Mouse (Mus musculus) ES-E14 (cell line): ENCODE measurements around the gene Rasd1. TPM values are rescaled to one million over a fixed set of nuclear protein-coding genes. Genes with fewer than 3 reads are reported as not detected.

Experiments used
- DNase-seq: peaks from one replicate; pipeline ENCODE4 v3.0.0-alpha.2; 2013; ENCODE audit warnings: low read depth, low spot score
- H3K27ac ChIP-seq: 2 replicates; pipeline ENCODE4 v1.5.1; 2012; ENCODE audit warnings: low read depth, mild to moderate bottlenecking, low read length, moderate library complexity, mixed read lengths; ENCODE audit not compliant: poor library complexity, insufficient read depth, severe bottlenecking
- H3K36me3 ChIP-seq: 2 replicates; pipeline ENCODE4 v1.6.1; 2012; ENCODE audit warnings: mild to moderate bottlenecking, low read length, moderate library complexity, mixed read lengths; ENCODE audit not compliant: control insufficient read depth, poor library complexity, insufficient read depth, severe bottlenecking
- H3K4me1 ChIP-seq, 2 experiments: fragments of 150-350 bp in 1 of 2; sonication (generic) in 1 of 2; 2 replicates each; pipeline ENCODE4 v1.6.1; 2012; ENCODE audit warnings: low read length in 2 of 2, mild to moderate bottlenecking in 1 of 2, mixed read lengths in 1 of 2; ENCODE audit not compliant: control insufficient read depth in 2 of 2, insufficient read depth in 2 of 2, poor library complexity in 1 of 2
- H3K4me3 ChIP-seq, 2 experiments: fragments of 150-350 bp in 1 of 2; sonication (generic) in 1 of 2; 2 replicates each; pipeline ENCODE4 v1.5.1; 2012; ENCODE audit warnings: low read length in 2 of 2, low read depth in 1 of 2, mild to moderate bottlenecking in 1 of 2, mixed read lengths in 1 of 2; ENCODE audit not compliant: insufficient read depth in 1 of 2, poor library complexity in 1 of 2, severe bottlenecking in 1 of 2
- H3K9ac ChIP-seq: 2 replicates; pipeline ENCODE4 v1.6.1; 2012; ENCODE audit warnings: low read depth, mild to moderate bottlenecking, low read length, mixed read lengths; ENCODE audit not compliant: poor library complexity, insufficient read depth, severe bottlenecking
- H3K9me3 ChIP-seq: fragments of 150-350 bp; sonication (generic); 2 replicates; pipeline ENCODE4 v1.6.1; 2012; ENCODE audit warnings: low read depth, mild to moderate bottlenecking, low read length; ENCODE audit not compliant: control insufficient read depth, insufficient read depth
- CHD2 ChIP-seq: IDR thresholded peaks from 2 replicates; pipeline ENCODE4 v1.6.1; 2014; ENCODE audit warnings: mild to moderate bottlenecking, low read depth, low read length, inconsistent platforms
- HCFC1 ChIP-seq: IDR thresholded peaks from 2 replicates; pipeline ENCODE4 v1.6.1; 2012; ENCODE audit warnings: low read length, inconsistent platforms, borderline replicate concordance; ENCODE audit not compliant: insufficient read depth
- MAFK ChIP-seq: IDR thresholded peaks from 2 replicates; pipeline ENCODE4 v1.6.1; 2014; ENCODE audit warnings: mild to moderate bottlenecking, low read depth, low read length, inconsistent platforms; ENCODE audit not compliant: insufficient read depth
- ZC3H11A ChIP-seq: IDR thresholded peaks from 2 replicates; pipeline ENCODE4 v1.6.1; 2012; ENCODE audit warnings: low read depth, mild to moderate bottlenecking, inconsistent platforms, low read length, borderline replicate concordance
- ZNF384 ChIP-seq: IDR thresholded peaks from 2 replicates; pipeline ENCODE4 v1.6.1; 2012; ENCODE audit warnings: low read depth, low read length, inconsistent platforms
- in situ Hi-C, 2 experiments: fragments of 600-800 bp; cut with MboI; formaldehyde crosslinking; loops; one replicate each; pipeline ENCODE4 v1.15.1; 2025; ENCODE audit warnings: low sequenced_read_pairs in 2 of 2, inconsistent platforms in 1 of 2; ENCODE audit not compliant: unreplicated experiment in 2 of 2
- total RNA-seq: library from RNA; depleted of rRNA; stranded (reverse); fragments of 300-350 nt; gene quantifications from 2 replicates; pipeline ENCODE4 v1.2.3, GENCODE M21; 2012

Gene Rasd1
- total RNA-seq, 1 experiment = 0.85 TPM

GRCm38 (mm10) chr11:59959453-59959852 lies 5.3 kb downstream of the Rasd1 start:
- Histone ChIP-seq H3K27ac (no peak overlapping the region), H3K9me3 (no peaks in the 10 kb centered on the region), H3K36me3 (peaks cover 18% of the 10 kb centered on the region; the same call in 1 of the 2 replicates), H3K4me1 (peaks cover 0 to 16% of the 10 kb centered on the region in 2 experiments; a peak in 2 of 4 replicates), H3K4me3 (no peak overlapping the region), H3K9ac (no peak overlapping the region)
- TF ChIP-seq MAFK = no peak
- TF ChIP-seq ZC3H11A = no peak
- no peak for TF ChIP-seq HCFC1
- no peak for TF ChIP-seq ZNF384
- TF ChIP-seq CHD2 = no peak
- in situ Hi-C loops = no loop called here
- DNase-seq = no peak

GRCm38 (mm10) chr11:59956749-59957148 lies 8.0 kb downstream of the Rasd1 start:
- in situ Hi-C loops = no loop called here

GRCm38 (mm10) chr11:59952892-59953291 lies 11.9 kb downstream of the Rasd1 start:
- Histone ChIP-seq H3K36me3 (peaks cover 5% of the 10 kb centered on the region; the same call in 1 of the 2 replicates), H3K9ac (no peak overlapping the region), H3K4me3 (no peak overlapping the region), H3K4me1 (no peaks in the 10 kb centered on the region), H3K9me3 (no peaks in the 10 kb centered on the region), H3K27ac (no peak overlapping the region)
- TF ChIP-seq ZC3H11A = no peak
- TF ChIP-seq MAFK = no peak
- TF ChIP-seq HCFC1 = no peak
- no peak for TF ChIP-seq ZNF384
- no peak for TF ChIP-seq CHD2
- in situ Hi-C loops = no loop called here
- DNase-seq = no peak

More at GRCm38 (mm10) chr11:59956749-59957148, 8.0 kb downstream of the Rasd1 start:
- TF ChIP-seq ZC3H11A (no peak), HCFC1 (no peak), CHD2 (no peak), ZNF384 (no peak), MAFK (no peak)
- H3K4me1 ChIP-seq = peaks cover 0 to 9% of the 10 kb centered on the region in 2 experiments; a peak in 2 of 4 replicates
- H3K27ac ChIP-seq = no peak overlapping the region
- H3K36me3 ChIP-seq = peaks cover 16% of the 10 kb centered on the region; the same call in 1 of the 2 replicates
- H3K9me3 ChIP-seq = no peaks in the 10 kb centered on the region
- DNase-seq = no peak
- no peak overlapping the region for H3K4me3 ChIP-seq
- H3K9ac ChIP-seq = no peak overlapping the region

GRCm38 (mm10) chr11:59948401-59948767 lies 16.4 kb downstream of the Rasd1 start:
- no peak for DNase-seq
- Histone ChIP-seq H3K9ac (peak overlapping the region; percentile 98), H3K36me3 (no peaks in the 10 kb centered on the region), H3K27ac (peak overlapping the region; percentile 41; the same call in 1 of the 2 replicates), H3K4me3 (peak overlapping the region; percentile 93 to 98), H3K4me1 (no peaks in the 10 kb centered on the region), H3K9me3 (no peaks in the 10 kb centered on the region)
- TF ChIP-seq CHD2 (no peak), HCFC1 (no peak), ZNF384 (no peak), MAFK (no peak), ZC3H11A (no peak)
- in situ Hi-C loops = no loop called here
